Mouse (Mus musculus) ES-Bruce4 (cell line): ENCODE data around the gene Tnr.

Experiments used
- CTCF ChIP-seq: IDR thresholded peaks from one replicate; pipeline ENCODE4 v1.8.1; 2011; ENCODE audit warnings: low read depth, low read length
- POLR2A ChIP-seq: IDR thresholded peaks from one replicate; pipeline ENCODE4 v1.8.1; 2011; ENCODE audit warnings: low read length; ENCODE audit not compliant: insufficient read depth

GRCm38 (mm10) chr1:159519206-159519605, 4.4 kb upstream of the Tnr start:
- TF ChIP-seq POLR2A (no peak), CTCF (no peak)
